Mouse (Mus musculus) urinary bladder, adult 2 months (tissue): ENCODE results near the gene Pard3b. TPM values are rescaled to one million over a fixed set of nuclear protein-coding genes. Genes with fewer than 3 reads are reported as not detected.

Experiments used
- DNase-seq: peaks from one replicate; pipeline ENCODE4 v3.0.0; 2022; ENCODE audit warnings: low spot score
- polyA plus RNA-seq: library from polyadenylated mRNA; depleted of rRNA; stranded (reverse); fragments of >200 nt; gene quantifications from 2 replicates; pipeline ENCODE4 v1.2.3, GENCODE M21; 2012

Pard3b gene
- polyA plus RNA-seq, 1 experiment, result 10.2 TPM

GRCm38 (mm10) chr1:62244191-62244984 lies 605.8 kb downstream of the Pard3b start:
- no peak for DNase-seq

GRCm38 (mm10) chr1:62252432-62252831 lies 613.8 kb downstream of the Pard3b start:
- no peak for DNase-seq

- DNase-seq, result no peak
These were observed 615.7 kb downstream of the Pard3b start for GRCm38 (mm10) chr1:62254316-62254715.

- no peak for DNase-seq
These were observed 616.3 kb downstream of the Pard3b start for GRCm38 (mm10) chr1:62254888-62255287.

GRCm38 (mm10) chr1:62276466-62276865 lies 637.8 kb downstream of the Pard3b start:
- no peak for DNase-seq

- DNase-seq, result no peak
These were observed 640.0 kb downstream of the Pard3b start for GRCm38 (mm10) chr1:62278586-62278985.

- DNase-seq, result no peak
These were observed 642.0 kb downstream of the Pard3b start for GRCm38 (mm10) chr1:62280586-62280985.

GRCm38 (mm10) chr1:62282835-62283234 lies 644.2 kb downstream of the Pard3b start:
- no peak for DNase-seq

GRCm38 (mm10) chr1:62283624-62284023 lies 645.0 kb downstream of the Pard3b start:
- no peak for DNase-seq

GRCm38 (mm10) chr1:62309376-62309775 lies 670.8 kb downstream of the Pard3b start:
- no peak for DNase-seq

- DNase-seq, result no peak
These were observed 686.6 kb downstream of the Pard3b start for GRCm38 (mm10) chr1:62325237-62325636.

- DNase-seq, result no peak
These were observed 689.1 kb downstream of the Pard3b start for GRCm38 (mm10) chr1:62327743-62328142.

GRCm38 (mm10) chr1:62328808-62329207 lies 690.2 kb downstream of the Pard3b start:
- DNase-seq, result no peak

- DNase-seq, result no peak
These were observed 694.4 kb downstream of the Pard3b start for GRCm38 (mm10) chr1:62333016-62333415.

GRCm38 (mm10) chr1:62334196-62334595 lies 695.6 kb downstream of the Pard3b start:
- no peak for DNase-seq

GRCm38 (mm10) chr1:62340261-62340660 lies 701.6 kb downstream of the Pard3b start:
- DNase-seq, result no peak

GRCm38 (mm10) chr1:62344286-62344685 lies 705.7 kb downstream of the Pard3b start:
- no peak for DNase-seq

GRCm38 (mm10) chr1:62348371-62348770 lies 709.7 kb downstream of the Pard3b start:
- no peak for DNase-seq

- DNase-seq, result no peak
These were observed 716.9 kb downstream of the Pard3b start for GRCm38 (mm10) chr1:62355496-62355895.

GRCm38 (mm10) chr1:62374427-62375050 lies 735.9 kb downstream of the Pard3b start:
- no peak for DNase-seq

GRCm38 (mm10) chr1:62378335-62378734 lies 739.7 kb downstream of the Pard3b start:
- DNase-seq, result no peak

GRCm38 (mm10) chr1:62382807-62383514 lies 744.3 kb downstream of the Pard3b start:
- DNase-seq, result no peak

GRCm38 (mm10) chr1:62384241-62384640 lies 745.6 kb downstream of the Pard3b start:
- DNase-seq, result no peak
